Mouse (Mus musculus) MEL (cell line): ENCODE results near the gene Rps6kb2.

ENCODE experiments used
- CTCF ChIP-seq, 3 experiments: IDR thresholded peaks in 2 of 3; conservative IDR thresholded peaks in 1 of 3; 2 replicates each; pipeline ENCODE4 v1.5.1; 2011 to 2012; ENCODE audit warnings: low read length in 3 of 3, low read depth in 2 of 3, mild to moderate bottlenecking in 2 of 3, improper control_type of control experiment in 1 of 3, inconsistent platforms in 1 of 3, mixed read lengths in 1 of 3, moderate library complexity in 1 of 3; ENCODE audit not compliant: control insufficient read depth in 1 of 3, insufficient read depth in 1 of 3, poor library complexity in 1 of 3, severe bottlenecking in 1 of 3
- EP300 ChIP-seq, 2 experiments: IDR thresholded peaks; 2 replicates each; pipeline ENCODE4 v1.6.1; 2011; ENCODE audit warnings: improper control_type of control experiment in 2 of 2, low read length in 2 of 2, low read depth in 1 of 2, mild to moderate bottlenecking in 1 of 2
- HCFC1 ChIP-seq: IDR thresholded peaks from 2 replicates; pipeline ENCODE4 v1.6.1; 2012; ENCODE audit warnings: low read depth, mild to moderate bottlenecking, inconsistent platforms, low read length, improper control_type of control experiment, moderate library complexity
- MAFK ChIP-seq: IDR thresholded peaks from 2 replicates; pipeline ENCODE4 v1.6.1; 2011; ENCODE audit warnings: low read depth, mild to moderate bottlenecking, low read length, improper control_type of control experiment, borderline replicate concordance
- POLR2A ChIP-seq, 2 experiments: IDR thresholded peaks; 2 replicates each; pipeline ENCODE4 v1.6.1; 2011 to 2012; ENCODE audit warnings: low read length in 2 of 2, mild to moderate bottlenecking in 2 of 2, control low read depth in 1 of 2, improper control_type of control experiment in 1 of 2, low read depth in 1 of 2, moderate library complexity in 1 of 2; ENCODE audit not compliant: control insufficient read depth in 1 of 2, insufficient read depth in 1 of 2, poor library complexity in 1 of 2
- TBP ChIP-seq: IDR thresholded peaks from 2 replicates; pipeline ENCODE4 v1.8.0; 2011; ENCODE audit warnings: low read depth, low read length, improper control_type of control experiment
- TCF12 ChIP-seq: IDR thresholded peaks from 2 replicates; pipeline ENCODE4 v1.6.1; 2014; ENCODE audit warnings: low read depth, mild to moderate bottlenecking, inconsistent platforms, low read length, improper control_type of control experiment, moderate library complexity
- ZC3H11A ChIP-seq: IDR thresholded peaks from 2 replicates; pipeline ENCODE4 v1.6.1; 2012; ENCODE audit warnings: low read depth, mild to moderate bottlenecking, inconsistent platforms, low read length, improper control_type of control experiment

DNA sequence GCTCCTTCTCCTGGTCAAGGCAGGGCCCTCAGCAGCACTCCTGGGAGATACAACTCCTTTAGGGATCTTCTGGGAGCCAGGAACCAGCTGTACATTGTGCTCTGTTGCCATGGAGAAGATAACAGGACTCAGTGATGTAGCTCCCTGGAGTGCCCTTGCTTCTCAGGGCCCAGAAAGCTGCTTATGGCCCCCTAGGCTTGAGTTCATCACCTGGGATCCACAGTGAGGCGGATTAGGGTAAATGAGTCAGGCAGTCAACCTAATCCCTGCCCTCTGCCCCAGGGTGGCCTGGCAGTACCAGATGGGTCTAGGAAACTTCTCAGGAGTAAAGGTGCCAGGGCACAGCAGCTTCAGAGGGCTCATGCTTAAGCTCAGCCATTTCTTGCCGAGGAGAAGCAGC is 23.7 kb downstream of the Rps6kb2 start, which contains the start of gene Gpr152:
- TF ChIP-seq TBP (no peak), CTCF (IDR thresholded peaks at IDR 0.05 in 2 of 3, conservative IDR thresholded peaks at IDR 0.05 in 1 of 3; ENCODE audit: control insufficient read depth in 1 of 3, insufficient read depth in 1 of 3, low read depth in 2 of 3, low read length in 3 of 3, poor library complexity in 1 of 3, severe bottlenecking in 1 of 3) (no peak), ZC3H11A (no peak), HCFC1 (no peak), MAFK (no peak), TCF12 (no peak), EP300 (IDR thresholded peaks at IDR 0.05; ENCODE audit: low read depth in 1 of 2, low read length in 2 of 2) (no peak), POLR2A (IDR thresholded peaks at IDR 0.05; ENCODE audit: control insufficient read depth in 1 of 2, insufficient read depth in 1 of 2, low read depth in 1 of 2, low read length in 2 of 2, poor library complexity in 1 of 2) (no peak)
